Mouse (Mus musculus): ENCODE results near the gene Foxk1.

Foxk1 gene

DNA sequence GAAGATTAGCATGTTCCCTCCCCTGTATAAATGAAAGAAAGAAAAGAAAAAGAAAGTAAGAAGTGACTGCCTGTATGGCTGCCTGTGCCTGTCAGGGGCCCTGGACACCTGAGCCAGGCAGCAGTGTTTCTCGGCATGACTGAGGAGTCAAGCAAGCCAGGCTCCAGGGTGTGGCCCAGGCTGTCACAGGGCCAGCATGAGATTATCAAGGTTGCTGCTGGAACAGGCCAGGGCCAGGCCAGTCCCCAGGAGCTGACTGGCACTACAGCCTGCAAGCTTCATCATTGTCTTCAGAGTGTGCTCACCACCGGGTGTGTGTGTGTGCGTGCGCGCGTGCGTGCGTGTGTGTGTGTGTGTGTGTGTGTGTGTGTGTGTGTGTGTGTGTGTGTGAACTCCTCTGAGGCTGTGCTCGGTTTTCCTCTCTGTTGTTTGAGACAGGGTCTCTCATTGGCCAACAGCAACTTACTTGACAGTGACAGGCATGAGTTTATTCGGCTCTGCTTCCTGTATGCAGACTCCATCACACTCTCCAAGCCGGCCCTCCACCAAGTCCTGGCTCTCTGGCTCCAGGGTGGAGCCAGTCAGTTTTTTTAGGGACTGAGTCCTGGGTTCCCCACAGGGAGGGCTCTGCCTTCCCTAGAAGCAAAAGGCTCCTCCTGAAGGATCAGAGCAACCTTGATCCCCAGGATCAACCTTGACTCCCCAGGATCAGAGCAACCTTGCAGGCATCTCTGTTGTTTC is 43.7 kb downstream of the Foxk1 start:
- ATAC-seq (ENCODE audit: low TSS enrichment) = no peak

DNA sequence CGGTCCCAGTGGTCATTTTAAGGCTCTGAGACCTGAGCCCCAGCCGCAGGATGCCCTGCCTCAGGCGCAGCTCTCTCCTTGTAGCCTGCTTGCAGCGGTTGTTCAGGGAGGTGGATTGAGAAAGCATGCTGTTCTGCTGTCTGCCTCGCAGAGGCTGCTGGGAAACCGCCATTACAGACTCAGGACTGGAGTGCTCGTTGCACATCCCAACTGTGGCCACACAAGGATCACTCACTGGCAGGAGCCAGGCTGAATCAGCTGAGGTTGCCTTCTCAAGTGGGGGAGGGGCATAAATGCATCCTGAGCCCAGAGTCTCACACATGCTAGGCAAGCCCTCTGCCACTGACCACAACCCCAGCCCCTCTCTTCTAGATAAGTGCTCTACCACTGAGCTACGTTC is 44.4 kb downstream of the Foxk1 start:
- ATAC-seq (ENCODE audit: low TSS enrichment) = no peak

DNA sequence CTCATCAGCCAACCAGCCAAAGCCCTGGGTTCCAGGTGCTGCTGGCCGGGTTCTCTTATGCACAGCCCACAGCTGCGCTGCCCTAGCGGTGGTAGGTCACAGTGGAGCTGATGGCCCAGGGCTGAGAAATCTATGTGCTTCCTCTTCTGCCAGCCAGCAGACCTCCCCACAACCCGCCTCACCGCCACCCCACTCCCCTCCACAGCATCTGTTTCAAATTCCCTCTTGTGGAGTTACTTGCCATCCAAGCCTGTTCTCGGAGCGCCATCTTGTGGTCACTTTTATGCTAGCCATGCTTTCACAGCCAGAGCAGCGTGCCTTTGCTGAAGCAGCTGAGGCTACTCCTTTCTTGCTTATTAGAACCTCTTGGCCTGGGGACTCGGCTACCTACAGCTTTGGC is 46.8 kb downstream of the Foxk1 start:
- peak; percentile 68 for ATAC-seq (ENCODE audit: low TSS enrichment)

DNA sequence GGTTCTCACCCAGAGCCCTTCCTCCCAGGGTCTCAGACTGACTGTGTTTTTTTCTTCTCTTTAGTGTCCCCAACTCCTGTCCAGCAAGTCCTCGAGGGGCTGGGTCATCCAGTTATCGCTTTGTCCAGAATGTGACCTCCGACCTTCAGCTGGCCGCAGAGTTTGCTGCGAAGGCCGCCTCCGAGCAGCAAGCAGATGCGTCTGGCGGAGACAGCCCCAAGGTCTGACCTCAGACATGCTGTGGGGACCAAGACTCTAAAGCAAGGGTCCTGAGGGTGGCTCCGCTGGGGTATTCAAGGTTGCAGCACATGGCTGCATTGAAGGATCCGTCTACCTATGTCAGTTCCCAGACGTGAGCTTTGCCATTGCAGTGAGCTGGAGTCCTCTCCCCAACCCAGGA is 47.3 kb downstream of the Foxk1 start:
- no peak for ATAC-seq (ENCODE audit: low TSS enrichment)

DNA sequence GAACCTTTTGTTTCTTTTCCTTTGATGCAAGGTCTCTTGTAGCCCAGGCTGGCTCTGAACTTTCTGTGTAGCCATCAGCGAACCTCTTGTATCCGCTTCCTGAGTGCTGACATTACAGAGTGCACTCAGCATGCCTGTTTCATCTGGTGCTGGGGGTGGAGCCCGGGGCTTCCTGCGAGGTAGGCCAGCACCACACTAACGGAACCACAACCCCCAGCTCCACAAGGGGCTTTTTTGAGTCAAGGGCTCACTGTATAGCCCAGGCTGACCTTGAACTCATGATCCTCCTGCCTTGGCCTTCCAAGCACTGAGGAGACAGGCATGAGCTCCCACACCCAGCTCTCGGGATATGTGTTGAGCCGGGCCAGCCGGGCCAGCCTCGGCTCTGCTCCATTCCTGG is 49.5 kb downstream of the Foxk1 start:
- no peak for ATAC-seq (ENCODE audit: low TSS enrichment)

DNA sequence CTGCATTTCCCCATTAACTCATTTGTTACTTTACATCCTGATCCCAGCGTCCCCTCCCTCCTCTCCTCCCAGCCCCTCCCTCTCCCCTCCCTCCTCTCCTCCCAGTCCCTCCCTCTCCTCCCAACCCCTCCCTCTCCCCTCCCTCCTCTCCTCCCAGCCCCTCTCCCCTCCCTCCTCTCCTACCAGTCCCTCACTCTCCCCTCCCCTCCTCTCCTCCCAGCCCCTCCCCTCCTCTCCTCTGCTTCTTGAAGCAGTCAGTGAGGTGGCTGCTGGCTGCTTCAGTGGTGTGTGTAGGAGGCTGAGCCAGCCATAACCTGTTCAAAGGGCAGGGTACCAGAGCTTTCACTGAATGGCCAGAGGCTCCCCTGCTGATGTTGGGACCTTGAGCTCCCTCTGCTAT is 50.5 kb downstream of the Foxk1 start:
- ATAC-seq (ENCODE audit: low TSS enrichment) = no peak

DNA sequence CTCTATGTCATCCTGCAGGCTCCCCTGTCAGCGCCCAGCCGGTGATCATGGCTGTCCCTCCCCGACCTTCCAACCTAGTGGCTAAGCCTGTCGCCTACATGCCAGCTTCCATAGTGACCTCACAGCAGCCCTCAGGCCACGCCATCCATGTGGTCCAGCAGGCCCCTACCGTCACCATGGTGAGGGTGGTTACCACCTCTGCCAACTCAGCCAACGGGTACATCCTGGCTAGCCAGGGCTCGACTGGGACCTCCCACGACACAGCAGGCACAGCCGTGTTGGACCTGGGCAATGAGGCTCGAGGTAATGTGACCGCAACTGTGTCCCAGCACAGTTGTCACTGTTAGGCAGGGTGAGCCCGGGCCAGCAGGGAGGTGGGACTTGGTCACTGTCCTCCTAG is 52.4 kb downstream of the Foxk1 start:
- no peak for ATAC-seq (ENCODE audit: low TSS enrichment)

DNA sequence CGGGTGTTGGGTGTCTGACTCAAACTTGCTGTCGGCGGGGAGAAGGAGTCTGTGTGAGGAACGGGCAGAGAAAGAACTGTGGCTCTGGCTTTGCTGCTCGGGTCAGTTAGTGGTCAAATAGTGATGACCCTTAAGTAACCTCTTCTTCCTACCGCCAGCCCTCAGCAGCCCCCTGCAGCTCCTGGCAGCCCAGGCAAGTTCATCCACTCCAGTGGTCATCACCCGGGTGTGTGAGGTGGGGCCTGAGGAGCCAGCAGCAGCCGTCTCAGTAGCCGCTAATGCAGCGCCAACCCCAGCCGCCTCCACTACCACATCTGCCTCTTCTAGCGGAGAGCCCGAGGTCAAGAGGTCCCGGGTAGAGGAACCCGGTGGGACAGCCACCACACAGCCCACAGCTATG is 55.0 kb downstream of the Foxk1 start:
- ATAC-seq (ENCODE audit: low TSS enrichment) = no peak

DNA sequence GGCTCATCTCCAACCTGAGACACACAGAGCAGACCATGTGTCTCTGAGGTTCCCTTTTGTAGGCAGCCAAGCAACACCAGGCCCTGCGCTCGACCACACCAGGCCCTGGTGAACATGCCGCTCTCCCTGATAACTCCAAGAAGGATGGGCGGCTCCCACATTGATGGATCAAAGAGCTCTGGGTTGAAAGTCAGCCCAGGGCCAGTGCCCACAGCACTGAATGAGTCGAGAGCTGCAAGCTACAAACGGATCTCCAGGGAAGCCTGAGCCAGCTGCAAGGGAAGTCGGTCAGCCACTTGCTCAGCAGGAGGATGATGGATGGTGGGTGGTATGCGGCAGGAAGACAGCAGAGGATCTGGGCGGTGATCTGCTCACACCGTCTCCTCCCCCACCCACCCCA is 56.0 kb downstream of the Foxk1 start:
- peak; percentile 62 for ATAC-seq (ENCODE audit: low TSS enrichment)

DNA sequence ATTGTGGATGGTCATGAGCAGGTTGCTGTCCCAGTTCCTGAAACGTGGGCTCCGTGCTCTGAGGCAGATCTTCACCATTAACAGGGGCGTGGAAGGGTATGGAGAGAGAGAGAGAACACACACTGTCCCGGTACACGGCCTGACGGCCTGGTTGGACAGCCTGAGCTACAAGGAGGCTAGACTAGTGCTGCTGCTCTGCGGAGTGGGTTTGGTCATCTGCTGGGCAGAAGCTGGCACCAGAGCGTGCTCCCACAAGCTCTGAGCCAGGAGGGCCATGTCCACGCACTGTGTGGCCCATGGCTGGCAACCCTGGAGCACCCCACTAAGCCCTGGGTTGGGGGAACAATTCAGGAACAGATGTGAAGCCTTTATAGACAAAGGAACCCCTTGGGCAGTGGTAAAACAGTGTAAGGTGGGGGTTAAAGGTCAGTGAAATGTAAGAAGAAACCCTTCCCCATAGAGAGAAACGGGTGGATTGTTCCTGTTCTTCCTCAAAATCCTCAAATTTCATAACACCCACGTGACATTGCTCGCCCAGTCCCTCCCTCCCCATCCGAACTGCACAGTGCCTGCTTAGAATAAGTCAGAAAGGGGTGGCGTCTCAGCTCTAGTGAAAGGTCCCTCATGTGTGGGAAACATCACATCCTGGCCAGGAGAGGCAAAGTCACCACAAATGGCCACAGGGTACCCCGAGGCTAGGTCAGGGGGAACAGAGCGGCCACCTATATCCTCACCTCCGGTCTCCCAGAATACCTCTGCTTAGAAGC is 57.7 kb downstream of the Foxk1 start:
- ATAC-seq (ENCODE audit: low TSS enrichment) = peak; percentile 31

DNA sequence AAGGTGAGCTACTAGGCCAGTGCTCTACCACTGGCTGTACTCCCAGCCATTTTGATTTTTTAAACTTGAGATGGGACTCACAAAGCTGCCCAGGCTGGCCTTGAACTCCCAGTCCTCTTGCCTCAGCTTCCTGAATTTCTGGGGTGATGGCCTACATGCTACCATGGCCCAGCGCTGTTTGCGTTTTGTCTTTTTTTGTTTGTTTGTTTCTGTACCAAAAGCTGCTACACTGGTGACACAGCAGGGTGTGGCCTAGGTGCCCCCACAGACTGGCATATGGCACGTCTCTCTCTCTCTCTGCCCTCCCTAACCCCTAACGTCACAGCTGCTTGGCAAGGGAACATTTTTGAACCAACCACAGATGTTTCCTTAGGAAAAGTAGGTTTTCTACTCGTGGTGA is 58.5 kb downstream of the Foxk1 start:
- no peak for ATAC-seq (ENCODE audit: low TSS enrichment)

DNA sequence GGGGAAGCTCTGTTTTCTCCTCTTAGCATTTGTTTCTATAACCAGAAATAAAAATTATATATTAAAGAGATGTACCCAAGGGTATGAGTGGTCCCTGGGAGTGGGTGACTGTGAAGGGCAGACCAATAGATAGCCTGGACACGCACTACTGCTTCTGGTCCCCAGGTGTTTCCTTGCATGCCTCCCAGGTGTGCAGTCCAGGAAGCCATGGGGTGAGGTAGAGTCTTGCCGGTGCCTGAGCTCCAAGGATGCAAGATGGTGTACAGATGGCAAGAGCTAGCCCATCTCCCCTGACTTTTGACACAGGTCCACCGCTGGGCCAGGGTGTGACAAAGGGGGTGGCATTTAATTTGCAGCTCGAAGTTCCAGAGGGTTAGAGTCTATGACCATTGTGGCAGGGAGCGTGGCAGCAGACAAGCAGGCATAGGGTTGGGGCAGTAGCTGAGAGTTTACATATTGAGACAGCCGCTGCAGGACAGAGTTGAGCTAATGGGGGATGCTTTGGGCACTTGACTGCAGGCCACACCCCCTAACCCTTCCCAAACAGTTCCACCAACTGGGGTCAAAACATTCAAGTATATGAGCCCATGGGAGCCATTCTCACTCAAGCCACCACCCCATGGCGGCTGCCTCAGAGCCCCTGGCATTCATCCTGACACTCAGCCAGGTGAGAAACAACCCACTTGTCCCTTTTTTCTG is 60.8 kb downstream of the Foxk1 start:
- no peak for ATAC-seq (ENCODE audit: low TSS enrichment)

DNA sequence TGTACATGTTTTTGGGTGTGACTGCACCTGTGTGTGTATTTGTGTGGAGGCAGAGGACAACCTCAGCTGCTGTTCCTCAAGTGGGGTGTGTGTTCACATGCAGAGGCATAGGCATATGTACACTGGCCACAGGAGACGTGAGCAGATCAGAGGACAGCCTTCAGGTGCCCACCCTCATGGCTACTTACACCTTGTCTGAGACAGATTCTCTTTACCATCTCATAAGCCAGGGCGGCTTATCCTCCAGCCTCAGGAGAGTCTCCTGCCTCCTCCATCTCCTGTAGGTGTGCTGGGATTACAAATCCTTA is 61.3 kb downstream of the Foxk1 start:
- no peak for ATAC-seq (ENCODE audit: low TSS enrichment)

DNA sequence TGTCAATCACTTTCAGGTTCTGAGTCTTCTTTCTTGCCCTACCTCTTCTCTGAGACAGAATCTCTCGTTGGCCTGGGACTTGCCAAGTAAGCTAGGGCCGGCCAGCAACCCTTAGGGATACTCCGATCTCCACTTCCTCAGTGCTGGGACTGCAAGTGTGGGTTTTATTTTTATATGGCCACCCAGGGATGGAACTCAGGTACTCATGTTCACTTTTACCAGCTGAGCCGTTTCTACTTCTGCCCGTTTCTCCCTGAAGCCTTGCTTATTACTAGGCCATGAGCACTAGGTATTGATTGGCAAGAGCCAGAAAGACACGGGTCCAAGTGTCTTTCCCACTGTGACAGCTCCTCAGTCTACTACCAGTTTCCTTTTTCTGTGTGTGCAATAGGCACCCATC is 61.7 kb downstream of the Foxk1 start:
- no peak for ATAC-seq (ENCODE audit: low TSS enrichment)

DNA sequence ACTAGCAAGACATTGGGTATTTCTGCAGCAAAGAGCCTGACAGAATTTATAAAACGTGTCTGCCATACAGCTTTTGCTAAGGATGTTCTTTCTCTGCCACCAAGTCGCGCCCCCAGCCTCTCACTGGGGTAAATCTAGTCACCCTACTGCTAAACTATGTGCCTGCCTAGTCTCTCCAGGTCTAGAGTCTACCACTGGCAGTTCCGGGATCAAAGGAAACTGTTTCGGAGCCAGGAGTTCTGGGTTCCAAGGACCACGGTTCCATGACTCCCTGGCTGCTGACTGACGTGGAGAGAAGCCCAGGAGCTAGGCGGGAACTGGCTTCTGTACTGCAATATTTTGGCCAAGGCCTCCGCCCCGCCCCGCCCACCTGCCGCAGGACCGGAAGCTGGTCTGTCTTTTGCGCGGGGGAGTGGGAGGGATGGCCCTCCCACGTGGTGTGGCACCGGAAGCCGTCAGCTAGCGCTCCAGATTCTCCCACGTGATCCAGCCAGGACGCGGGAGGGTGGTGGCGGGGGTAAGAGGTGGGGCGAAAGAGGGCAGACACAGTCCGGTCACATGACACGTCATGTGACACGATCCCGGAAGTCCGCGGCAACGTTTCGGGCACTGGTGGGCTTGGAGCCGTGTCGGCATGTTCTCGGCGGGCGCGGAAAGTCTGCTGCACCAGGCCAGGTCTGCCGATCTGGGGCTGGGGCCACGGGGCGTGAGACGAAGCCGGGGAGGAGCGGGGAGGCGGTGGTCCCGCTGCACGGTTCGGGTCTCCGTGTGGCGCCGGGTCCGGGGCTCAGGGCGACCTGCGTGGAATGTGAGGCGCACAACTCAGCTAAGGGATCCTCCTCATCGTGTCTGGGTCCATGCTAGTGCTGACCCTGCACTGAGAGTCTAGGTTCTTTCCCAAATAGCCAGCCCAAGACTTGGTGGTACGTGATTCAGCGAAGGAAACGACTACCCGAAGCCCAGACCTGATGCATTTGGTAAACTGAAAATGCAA is 62.5 kb downstream of the Foxk1 start, which contains the start of gene Ap5z1:
Gene Ap5z1 (plus strand): TSS at position 484 of the 994 bp plus-strand sequence.
- peak; percentile 68 for ATAC-seq (ENCODE audit: low TSS enrichment)

DNA sequence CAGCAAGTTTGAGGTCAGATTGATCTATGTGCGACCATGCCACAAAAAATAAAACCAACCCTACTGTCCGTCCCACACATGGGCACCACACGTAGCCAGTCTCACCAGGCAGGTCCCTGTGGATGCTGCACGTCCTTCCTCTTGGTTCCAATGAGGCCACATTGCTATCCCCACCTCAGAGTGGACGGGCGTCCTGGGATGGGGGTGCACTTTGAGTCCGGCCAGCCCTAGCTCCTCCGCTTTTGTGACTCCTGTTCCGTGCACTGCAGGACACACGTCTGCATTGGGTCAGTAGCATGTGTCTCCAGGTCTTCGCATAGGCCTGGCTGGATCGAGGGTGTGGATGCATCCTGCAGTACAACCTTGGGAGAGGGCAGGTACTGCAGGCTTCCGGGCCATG is 67.1 kb downstream of the Foxk1 start:
- no peak for ATAC-seq (ENCODE audit: low TSS enrichment)

DNA sequence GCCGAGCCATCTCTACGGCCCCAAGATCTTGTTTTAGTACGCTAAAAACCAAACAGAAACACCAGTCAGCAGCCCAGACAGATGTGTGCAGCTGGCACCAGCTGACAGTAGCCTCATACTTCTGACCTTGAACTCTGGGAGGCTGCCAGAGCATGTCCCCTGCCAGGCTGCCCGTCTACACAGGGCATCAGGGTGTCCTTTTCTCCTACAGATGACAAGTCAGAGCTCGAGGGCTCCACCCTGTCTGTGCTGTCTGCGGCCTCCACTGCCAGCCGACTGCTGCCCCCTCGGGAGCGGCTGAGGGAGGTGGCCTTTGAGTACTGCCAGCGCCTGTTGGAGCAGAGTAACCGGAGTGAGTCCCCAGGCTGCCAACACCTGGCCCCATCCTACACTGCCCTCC is 68.5 kb downstream of the Foxk1 start:
- ATAC-seq (ENCODE audit: low TSS enrichment) = no peak

DNA sequence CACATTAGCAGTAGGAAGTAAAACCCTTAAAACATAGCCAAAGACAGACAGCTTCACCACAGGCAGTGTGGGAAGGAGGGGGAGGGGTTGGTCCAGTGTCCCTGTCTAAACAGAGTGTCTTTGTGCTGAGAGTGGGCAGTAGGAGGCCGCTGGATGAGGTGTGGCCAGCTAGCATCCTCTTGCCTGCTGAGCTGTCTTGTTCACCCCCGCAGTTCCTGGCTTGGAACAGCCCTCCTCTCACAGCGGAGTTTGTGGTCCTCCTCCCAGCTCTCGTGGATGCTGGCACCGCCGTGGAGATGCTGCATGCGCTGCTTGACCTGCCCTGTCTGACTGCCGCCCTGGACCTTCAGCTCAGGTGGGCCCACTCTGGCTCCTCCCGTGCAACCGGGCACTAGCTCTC is 72.4 kb downstream of the Foxk1 start:
- peak; percentile 86 for ATAC-seq (ENCODE audit: low TSS enrichment)

DNA sequence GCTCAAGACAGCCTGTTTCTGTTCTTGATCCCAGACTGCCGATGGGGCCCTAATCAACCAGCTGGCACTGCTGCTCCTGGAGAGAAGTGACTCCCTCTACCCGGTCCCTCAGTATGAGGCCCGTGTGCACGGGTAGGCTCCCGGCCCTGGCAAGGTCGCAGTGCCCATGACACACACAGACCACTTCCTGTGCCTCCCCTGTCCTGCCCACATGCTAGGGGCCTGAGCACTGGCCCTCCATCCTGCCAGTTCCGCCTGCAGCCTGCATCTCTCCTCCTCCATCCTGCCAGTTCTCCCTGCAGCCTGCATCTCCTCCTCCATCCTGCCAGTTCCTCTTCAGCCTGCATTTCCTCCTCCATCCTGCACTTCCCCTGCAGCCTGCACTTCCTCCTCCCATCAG is 74.4 kb downstream of the Foxk1 start:
- ATAC-seq (ENCODE audit: low TSS enrichment) = no peak

DNA sequence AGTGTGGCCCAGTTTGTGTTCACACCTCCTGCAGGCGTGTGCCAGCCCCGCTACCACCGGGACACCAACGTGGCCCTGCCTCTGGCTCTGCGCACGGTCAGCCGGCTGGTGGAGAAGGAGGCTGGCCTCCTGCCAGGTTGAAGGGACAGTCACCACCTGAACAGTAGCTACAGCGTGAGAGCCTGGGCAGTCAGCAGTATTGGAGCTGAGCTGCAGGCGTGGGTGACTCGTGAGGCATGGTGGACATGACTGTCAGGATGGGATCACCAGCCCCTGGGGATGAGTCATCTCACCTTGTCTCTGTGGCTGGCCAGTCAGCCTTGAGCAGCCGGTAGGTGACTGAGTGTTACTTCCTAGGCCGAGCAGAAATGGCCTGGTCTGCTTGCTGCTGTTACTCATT is 76.0 kb downstream of the Foxk1 start:
- no peak for ATAC-seq (ENCODE audit: low TSS enrichment)

DNA sequence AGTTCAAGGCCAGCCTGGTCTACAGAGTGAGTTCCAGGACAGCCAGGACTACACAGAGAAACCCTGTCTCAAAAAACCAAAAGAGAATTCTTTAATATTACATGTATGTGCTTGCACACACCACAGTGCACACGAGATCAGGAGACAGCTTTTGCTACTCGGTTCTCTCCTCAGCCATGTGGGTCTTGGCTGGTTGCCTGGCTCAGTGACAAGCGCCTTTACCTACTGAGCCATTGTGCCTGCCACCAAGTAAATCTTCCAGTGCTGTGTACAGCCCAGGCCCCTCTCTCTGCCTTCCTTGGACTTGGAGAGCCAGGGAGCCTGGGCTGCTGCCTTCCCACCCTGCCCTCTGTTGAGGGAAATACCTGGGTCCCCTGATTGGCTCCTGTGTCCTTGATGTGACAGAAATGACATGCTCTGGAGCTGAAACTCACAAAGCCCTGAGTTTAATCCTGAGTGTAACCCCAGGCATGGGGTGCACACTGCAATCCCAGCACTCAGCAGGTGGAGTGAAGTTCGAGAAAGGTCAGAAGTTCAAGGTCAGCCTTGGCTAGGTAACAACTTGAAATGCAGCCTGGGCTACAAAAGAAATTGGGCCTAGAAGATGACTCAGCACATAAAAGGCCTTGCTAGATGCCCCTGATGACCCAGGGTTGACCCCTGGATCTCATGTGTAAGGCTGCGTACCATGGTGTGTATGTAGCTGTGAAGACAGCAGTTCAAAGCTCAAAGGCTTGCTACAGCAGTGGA is 76.7 kb downstream of the Foxk1 start:
- no peak for ATAC-seq (ENCODE audit: low TSS enrichment)

Data from frontal cortex, adult (tissue).